Mouse (Mus musculus): Measurements from ENCODE around the gene Men1. TPM values are rescaled to one million over a fixed set of nuclear protein-coding genes. Genes with fewer than 3 reads are reported as not detected.

Gene Men1
- total RNA-seq, 4 experiments from 2014 or later = 5.3 to 7.9 (median 6.3) TPM

DNA sequence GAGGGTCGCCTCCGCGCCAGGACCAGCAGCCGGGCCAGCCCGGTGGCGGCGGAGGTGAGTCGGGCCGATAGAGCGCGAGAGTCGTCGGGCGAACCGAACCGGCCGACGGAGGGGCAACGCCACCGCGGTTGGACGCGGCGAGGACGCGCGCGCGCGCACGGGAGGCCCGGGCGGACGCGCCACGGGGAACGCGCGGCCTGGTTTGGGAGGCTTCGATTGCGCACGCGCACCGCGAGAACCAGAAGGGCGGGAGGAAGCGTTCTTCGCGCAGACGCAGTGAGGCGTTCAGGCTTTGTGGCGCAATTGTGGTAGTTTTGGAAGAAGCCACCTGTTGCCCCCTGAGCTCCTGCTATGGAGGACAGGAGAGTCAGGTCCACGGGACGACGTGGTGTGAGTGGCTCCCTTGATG, 29.5 kb downstream of the Men1 start:
- peak; percentile 85 to 90 for DNase-seq (ENCODE audit: low spot score in 2 of 2)

DNA sequence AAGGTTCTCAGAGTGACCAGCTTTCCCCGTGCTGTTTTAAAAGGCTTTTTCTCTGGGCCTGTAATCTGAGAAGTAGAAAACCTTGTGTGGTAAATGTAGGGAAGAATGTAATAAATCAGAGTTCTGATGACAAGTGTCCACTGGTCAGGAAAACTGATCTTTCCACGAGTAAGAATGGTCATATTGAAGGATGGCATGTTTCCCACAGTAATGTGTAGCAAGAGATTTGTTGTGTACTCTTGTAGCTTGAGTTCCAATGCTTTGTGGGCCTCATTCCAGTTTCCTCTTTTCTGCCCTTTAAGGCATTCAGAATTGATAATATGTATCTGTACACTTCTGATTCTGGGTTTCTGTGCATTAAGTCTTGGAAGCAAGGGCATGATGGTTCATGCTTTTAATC, 30.1 kb downstream of the Men1 start:
- DNase-seq (ENCODE audit: low spot score in 2 of 2) = no peak

DNA sequence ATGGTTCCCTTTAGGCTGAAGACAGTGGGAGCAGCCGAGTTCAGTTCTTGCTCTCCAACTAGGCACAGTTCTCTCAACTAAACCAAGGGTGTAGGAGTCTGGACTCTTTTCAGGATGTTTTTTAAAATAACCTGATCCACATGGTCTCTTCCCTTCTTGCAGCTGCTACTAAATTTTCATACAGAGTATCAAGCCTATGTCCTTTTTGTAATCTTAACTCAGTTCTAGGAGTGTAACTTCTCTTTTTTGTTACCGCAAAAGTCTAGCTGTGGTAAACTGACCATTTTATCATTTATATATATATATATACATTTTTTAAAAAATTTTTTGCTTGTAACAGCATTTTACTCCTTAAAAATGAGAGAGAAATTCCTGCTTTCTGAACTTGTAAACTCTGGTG, 35.4 kb downstream of the Men1 start:
- no peak for DNase-seq (ENCODE audit: low spot score in 2 of 2)

DNA sequence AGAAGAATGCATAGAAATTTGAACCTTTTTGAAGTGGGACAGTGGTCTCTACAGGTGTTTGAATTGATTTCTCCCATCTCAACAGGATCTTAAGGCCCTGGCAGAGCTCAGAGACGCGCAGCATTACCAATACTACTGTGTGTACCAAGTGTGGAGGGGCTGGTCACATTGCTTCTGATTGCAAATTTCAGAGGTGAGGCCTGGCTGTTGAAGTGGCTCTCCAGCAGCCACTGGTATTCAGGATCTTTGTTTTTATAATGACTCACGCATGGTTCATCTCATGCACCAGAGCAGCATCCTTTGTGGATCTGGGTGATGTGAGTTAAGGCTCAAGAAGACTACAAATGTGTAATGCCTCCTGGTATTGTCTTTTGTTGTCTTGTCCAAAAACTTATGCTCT, 37.7 kb downstream of the Men1 start:
- no peak for DNase-seq (ENCODE audit: low spot score in 2 of 2)

DNA sequence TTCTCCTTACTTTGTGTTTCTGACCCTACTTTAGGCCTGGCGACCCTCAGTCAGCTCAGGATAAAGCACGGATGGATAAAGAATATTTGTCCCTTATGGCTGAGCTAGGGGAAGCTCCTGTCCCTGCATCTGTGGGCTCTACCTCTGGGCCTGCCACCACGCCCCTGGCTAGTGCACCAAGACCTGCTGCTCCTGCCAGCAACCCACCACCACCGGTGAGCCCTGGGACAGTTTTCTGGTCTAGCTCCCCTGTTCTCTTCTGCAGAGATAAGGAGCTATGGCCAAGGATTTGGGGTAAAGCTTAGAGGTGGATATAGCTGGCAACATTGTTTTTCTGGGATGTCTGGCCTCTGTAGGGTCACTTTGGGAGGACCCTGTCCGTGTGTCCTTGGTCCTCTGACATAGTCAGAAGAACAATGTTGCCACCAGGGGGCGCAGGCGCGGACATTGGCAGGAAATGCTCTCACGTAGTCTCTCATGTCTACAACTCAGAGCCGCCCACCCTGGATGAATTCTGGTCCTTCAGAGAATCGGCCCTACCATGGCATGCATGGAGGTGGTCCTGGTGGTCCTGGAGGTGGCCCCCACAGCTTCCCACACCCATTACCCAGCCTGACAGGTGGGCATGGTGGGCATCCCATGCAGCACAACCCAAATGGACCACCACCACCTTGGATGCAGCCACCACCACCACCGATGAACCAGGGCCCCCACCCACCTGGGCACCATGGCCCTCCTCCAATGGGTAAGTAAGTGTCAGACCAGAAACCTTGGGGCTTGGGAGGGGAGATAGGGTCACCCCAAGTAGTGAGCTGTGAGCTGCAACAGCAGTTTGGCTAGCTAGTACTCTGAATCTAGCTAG, 39.0 kb downstream of the Men1 start:
- peak; percentile 76 to 80 for DNase-seq (ENCODE audit: low spot score in 2 of 2)

DNA sequence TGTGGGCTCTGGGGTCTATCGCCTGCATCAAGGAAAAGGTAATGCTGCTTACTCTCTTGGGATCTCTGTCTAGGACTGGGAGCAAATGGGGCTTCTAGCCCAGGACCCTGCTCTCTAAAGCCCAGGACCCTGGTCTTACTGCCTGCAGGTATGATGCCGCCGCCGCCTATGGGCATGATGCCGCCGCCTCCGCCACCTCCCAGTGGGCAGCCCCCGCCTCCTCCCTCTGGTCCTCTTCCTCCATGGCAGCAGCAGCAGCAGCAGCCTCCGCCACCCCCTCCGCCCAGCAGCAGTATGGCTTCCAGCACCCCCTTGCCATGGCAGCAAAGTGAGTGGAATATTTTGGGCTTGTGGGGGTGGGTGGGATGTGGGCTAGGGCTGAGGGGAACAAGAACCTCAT, 39.8 kb downstream of the Men1 start:
- DNase-seq (ENCODE audit: low spot score in 2 of 2) = no peak

DNA sequence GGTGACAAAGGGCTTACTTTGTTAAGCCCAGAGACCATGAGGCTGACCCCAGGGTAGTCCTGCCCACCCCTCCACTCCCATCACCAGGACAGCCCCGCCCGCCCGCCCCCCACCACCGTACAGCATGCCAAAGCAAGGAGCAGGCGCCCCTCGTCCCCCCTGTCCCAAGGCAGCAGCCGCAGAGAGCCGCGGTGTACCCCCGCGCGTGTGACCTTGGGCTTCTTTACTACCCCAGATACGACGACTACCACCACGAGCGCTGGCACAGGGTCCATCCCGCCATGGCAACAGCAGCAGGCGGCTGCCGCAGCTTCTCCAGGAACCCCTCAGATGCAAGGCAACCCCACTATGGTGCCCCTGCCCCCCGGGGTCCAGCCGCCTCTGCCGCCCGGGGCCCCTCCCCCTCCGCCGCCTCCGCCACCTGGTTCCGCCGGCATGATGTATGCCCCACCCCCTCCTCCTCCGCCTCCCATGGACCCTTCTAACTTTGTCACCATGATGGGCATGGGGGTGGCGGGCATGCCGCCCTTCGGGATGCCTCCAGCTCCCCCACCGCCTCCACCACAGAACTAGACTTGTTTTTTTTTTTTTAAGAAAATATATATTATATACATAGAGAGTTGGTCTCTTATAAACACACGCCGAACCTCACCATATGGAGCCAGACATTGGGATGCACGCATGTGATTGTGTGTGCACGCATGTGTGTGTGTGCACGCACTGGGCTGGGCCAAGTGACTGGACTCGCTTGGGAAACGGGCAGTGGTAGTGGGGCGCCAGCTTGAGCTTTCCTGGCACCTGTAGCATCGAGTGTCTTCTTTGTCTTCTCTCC, 40.9 kb downstream of the Men1 start:
- DNase-seq (ENCODE audit: low spot score in 2 of 2) = no peak

DNA sequence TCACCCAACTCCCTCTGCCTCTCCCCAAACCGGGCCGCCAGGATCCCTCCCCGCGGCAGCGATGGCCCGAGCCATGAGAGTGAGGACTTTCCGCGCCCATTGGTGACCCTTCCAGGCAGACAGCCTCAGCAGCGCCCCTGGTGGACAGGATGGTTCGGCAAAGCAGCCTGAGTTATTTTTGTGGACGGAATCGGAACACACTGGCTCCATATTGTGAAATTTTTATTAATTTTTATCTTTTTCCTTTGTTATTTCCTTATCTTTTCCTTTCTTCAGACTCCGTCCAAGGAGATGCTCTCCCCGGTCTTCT, 41.4 kb downstream of the Men1 start:
- DNase-seq (ENCODE audit: low spot score in 2 of 2) = peak; percentile 67 to 70

DNA sequence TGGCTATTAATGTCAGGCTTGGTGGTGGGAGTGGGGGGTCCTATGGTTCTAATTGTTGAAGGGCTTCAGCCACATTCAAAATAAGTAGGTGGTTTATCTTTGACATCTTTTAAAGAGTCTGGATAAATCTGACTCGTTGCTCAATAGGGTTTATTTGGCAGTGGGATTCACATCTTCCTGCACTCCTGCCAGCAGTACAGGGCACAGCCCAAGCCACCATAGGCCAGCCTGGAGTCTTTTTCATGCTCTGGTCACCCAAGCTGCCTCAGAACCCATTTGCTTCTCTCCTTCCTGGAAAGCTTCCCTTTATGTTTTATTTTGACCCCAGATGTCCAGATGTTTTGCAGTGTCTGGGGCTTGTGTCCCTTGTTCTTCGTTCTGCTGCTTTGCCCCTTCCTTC, 41.9 kb downstream of the Men1 start:
- no peak for DNase-seq (ENCODE audit: low spot score in 2 of 2)

DNA sequence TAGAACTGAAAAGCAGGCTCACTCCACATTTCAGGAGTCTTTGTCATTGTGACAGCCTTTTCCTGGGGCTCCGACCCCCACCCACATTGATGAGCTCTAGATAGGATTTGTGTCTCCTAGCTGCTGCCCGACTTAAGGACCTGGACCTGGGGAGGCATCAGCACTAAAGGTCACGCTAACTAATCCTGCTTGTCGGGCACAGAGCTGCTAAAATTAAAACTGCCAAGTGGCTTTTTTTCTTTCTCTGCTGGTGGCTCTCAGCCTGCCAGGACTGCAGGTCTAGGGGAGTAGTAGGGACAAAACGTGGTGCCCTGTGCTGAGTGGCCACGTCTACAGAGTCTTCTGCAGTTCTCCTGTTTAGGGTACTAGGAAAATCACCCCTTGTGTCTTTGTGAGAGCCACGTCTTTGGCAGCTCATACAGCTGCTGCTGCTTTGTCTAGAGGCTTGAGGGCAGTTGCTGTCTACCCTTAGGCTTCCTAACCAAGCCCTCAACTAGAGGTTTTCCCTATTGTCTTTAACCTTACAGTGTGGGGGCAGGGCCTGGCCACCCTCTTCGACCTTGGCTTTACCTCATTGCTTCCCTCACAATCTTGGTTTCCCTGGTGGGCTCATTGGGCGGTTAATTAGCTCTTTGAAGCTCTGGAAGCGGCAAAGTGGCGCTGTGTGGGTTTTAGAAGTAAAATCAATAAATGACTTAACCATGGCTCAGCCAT, 42.7 kb downstream of the Men1 start:
- no peak for DNase-seq (ENCODE audit: low spot score in 2 of 2)

DNA sequence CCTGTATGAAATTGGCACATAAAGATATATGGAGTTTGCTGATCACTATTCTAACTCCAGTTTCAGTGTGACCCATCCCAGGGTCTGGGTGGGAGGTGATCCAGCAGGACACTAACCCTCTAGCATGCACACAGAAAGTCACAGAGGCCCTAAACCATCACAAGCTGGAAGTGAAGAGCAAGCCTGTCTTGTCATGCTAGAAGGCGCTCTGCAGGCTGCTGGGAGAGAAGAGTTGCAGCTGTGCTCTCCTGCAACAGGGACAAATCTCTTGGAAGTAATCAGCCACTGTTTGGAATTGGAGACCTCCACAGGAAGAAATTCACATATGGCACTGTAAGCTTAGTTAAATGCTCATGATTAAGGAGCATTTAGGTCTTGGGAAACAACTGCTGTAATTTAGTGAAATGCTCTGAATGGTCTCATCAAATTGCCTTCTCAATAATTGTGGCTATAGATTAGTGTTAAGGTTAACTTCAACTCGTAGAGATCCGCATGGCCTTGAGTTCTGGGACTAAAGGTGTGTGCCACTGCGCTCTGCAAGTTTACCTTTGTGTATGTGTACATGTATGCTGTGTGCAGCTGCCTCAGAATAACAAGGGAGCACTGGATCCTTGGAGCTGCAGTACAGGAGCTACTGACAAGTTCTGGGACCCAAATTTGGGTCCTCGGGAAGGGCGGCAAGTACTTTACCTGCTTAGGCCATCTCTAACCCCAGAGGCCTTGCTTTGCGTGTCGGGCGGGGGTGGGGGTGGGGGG, 45.8 kb downstream of the Men1 start:
- DNase-seq (ENCODE audit: low spot score in 2 of 2) = no peak

DNA sequence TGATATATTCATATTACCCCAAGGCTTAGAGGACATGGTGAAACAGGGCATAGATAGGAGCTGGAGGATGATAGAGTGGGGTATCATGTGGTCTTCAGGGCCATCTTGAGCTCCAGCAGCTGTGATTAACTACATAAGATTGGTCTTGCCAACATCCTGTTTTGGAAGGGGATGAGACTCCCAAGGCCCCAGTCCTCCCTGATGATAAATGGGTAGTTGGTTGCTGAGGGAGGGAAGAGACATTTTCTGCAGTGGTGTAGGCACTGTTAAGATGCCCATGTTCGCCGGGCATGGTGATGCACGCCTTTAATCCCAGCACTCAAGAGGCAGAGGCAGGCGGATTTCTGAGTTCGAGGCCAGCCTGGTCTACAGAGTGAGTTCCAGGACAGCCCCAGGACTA, 46.5 kb downstream of the Men1 start:
- DNase-seq (ENCODE audit: low spot score in 2 of 2) = no peak

DNA sequence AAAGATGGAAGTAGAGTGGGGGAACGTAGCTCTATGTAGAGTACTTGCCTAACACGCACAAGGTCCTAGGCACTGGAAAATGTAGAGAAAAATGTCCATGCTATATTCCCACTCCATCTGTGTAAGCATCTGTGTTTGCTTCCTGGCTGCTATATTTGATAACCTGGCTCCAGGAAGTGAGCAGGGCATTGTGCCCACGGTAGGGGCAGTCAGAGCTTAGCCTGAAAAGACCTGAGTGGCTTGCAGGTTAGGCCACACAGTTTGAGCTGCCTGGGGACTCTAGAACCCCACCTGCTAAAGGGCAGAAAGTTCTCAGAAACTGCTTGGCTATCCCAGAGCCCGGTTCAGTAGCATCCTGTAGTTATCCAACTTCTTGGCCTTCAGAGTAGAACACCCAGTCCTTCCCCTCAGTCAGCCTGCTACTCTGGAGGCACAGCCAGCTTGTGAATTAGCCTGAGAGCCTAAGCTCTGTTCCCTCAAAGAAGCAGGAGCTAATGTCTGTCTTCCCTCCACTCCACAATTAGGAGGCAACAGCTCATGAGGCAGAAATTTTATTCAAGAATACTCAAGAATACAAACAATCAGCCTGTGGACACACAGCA, 47.6 kb downstream of the Men1 start:
- peak in 1 of 2 experiments; percentile 60 for DNase-seq (ENCODE audit: low spot score in 2 of 2)

DNA sequence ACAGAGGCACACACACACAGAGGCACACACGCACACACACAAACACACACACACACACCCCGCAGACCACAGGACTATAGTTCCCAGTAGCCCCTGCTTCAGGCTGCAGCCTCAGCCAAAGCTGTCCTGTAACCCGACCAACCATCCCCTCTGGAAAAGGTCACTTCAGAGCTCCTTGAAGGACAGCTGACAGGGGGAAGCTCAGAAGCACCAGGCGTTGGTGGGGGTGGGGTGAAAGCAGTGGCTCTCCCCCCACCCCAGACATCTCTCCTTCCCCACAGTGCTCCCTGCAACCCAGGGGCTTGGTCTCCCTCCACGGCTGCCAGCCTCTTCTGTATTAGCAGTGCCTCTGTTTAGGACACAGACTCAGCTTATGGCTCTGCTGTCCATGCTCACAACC, 48.7 kb downstream of the Men1 start:
- peak; percentile 44 to 72 for DNase-seq (ENCODE audit: low spot score in 2 of 2)

DNA sequence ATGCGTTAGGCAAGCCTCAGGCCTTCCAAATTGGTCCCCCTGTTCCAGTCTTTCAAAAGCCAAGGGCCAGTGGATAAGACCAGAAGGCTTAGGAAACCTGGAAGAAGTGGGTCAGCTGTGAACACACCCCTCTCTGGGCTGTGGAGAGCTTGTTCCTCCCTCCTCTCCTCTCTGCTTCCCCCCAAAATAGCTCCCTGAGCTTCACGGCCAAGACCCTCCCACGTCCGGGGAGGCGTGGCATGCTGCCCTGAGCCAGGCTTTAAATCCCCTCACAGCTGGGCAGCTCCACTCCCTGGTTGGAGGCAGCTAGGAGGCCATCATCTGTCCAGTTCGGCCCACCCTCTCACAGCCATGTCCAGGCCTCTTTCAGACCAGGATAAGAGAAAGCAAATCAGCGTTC, 49.3 kb downstream of the Men1 start, which contains the start of gene Pygm:
Pygm (plus strand) TSS at position 272 of the 400 bp plus-strand sequence.
- peak; percentile 89 to 93 for DNase-seq (ENCODE audit: low spot score in 2 of 2)

DNA sequence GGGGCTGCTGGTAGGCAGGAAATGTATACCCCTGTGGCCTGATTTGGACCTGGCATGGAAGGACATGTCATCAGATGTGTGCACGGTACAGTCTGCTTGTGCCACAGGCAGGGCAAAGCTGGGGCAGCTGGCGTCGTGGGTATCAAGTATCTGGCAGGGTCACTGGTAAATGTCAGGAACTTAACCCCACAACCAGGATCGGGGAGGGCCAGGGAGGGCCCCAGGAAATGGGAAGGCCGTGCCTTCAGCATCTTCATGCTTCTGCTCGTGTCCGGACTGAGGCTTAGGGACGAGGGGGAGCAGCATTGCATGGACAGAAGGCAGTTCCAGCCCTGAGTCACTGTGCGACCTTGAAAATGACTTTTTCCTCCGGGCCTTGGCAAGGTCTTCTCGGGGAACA, 50.2 kb downstream of the Men1 start:
- DNase-seq (ENCODE audit: low spot score in 2 of 2) = peak; percentile 73 to 83

DNA sequence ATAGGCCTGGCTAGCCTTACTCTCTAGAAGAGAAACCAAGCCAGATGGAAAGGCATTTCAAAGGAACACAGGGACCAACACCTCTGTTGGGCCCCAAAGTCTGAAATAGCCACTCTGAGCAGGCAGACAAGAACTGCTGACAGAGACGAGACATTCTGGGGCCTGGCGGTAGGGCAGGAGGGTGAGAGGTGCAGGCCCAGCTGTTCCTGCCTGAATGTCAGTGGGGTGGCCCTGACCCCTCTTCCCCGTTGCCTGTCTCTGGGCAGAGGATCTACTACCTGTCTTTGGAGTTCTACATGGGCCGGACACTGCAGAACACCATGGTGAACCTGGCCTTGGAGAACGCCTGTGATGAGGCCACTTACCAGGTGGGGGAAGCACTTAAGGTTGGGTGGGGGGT, 50.6 kb downstream of the Men1 start:
- DNase-seq (ENCODE audit: low spot score in 2 of 2) = no peak

DNA sequence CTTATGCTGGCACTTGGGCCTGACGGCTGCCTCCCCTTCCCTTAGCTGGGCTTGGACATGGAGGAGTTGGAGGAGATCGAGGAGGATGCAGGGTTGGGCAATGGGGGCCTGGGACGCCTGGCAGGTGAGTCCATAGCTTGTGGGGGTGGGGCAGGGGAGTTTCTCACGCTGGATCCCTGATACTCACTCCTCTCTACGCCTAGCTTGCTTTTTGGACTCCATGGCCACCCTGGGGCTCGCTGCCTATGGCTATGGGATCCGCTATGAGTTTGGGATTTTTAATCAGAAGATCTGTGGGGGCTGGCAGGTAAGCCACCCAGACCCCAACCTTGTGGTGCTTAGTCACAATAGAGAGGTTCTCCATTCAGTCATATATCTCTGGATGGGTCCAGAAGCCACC, 51.0 kb downstream of the Men1 start:
- no peak for DNase-seq (ENCODE audit: low spot score in 2 of 2)

DNA sequence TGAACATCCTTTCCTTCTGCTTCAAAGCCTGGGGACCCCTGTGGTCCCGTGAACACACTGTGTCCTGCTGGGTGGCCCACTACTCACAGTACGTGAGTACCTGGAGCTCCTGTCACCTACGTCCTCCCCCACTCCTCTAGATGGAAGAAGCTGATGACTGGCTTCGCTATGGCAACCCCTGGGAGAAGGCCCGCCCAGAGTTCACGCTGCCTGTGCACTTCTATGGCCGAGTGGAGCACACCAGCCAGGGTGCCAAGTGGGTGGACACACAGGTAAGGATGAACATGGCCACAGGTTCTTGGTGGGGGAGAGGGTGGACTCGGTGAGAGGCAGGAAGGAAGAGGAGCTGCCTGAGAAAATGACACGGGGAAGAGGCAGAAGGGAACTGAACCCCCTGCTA, 51.5 kb downstream of the Men1 start:
- no peak for DNase-seq (ENCODE audit: low spot score in 2 of 2)

DNA sequence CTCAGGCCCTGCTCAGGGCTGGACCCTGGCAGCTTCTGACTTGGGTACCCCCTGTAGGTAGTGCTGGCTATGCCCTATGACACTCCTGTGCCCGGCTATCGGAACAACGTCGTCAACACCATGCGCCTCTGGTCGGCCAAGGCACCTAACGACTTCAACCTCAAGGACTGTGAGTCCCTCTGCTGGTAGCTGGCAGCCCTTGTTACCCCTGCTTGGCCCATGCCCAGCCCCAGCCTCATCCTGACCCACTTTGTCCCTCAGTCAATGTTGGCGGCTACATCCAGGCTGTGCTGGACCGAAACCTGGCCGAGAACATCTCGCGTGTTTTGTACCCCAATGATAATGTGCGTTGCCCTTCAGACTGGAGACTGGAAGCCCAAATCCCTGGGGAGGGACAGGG, 53.2 kb downstream of the Men1 start:
- DNase-seq (ENCODE audit: low spot score in 2 of 2) = peak; percentile 52 to 79

DNA sequence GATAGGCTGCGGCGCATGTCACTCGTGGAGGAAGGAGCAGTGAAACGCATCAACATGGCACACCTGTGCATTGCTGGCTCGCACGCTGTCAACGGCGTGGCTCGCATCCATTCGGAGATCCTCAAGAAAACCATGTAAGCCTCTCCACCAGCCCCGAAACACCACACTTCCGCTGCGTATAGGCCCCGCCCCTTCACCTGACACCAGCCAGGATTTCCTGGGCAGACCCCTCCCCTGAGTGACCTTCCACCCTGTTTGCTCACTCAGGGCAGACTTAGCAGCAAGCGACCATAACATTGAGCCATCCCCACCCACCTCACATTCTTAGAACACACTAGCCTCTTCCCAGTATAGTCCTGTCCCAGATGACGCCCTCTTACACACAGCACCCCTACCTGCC, 55.0 kb downstream of the Men1 start:
- no peak for DNase-seq (ENCODE audit: low spot score in 2 of 2)
